Mouse (Mus musculus) lung, embryonic 16.5 days (tissue): Measurements from ENCODE around the gene Arap1. TPM values are rescaled to one million over a fixed set of nuclear protein-coding genes. Genes with fewer than 3 reads are reported as not detected.

ENCODE experiments used
- ATAC-seq: fragments of 200-750 bp; cut with Nextera tagmentation; 2 replicates; pipeline ENCODE4 v1.8.0; 2017; ENCODE audit warnings: low read depth, mild to moderate bottlenecking, moderate library complexity
- H3K27ac ChIP-seq: fragments of 300-500 bp; sonication (generic); 2 replicates; pipeline ENCODE4 v1.5.1; 2014; ENCODE audit warnings: mild to moderate bottlenecking, control low read depth, low read length
- H3K27me3 ChIP-seq: fragments of 300-500 bp; sonication (generic); 2 replicates; pipeline ENCODE4 v1.6.1; 2014; ENCODE audit warnings: low read depth, low read length, mixed read lengths; ENCODE audit not compliant: control insufficient read depth, insufficient read depth
- H3K36me3 ChIP-seq: fragments of 300-500 bp; sonication (generic); 2 replicates; pipeline ENCODE4 v1.6.1; 2014; ENCODE audit warnings: low read length; ENCODE audit not compliant: control insufficient read depth, insufficient read depth
- H3K4me1 ChIP-seq: fragments of 300-500 bp; sonication (generic); replicated peaks from 2 replicates; pipeline ENCODE4 v1.6.1; 2014; ENCODE audit warnings: low read length, mixed read lengths; ENCODE audit not compliant: control insufficient read depth, insufficient read depth
- H3K4me2 ChIP-seq: fragments of 300-500 bp; sonication (generic); 2 replicates; pipeline ENCODE4 v1.6.1; 2014; ENCODE audit warnings: low read depth, low read length, control low read depth
- H3K4me3 ChIP-seq: fragments of 300-500 bp; sonication (generic); 2 replicates; pipeline ENCODE4 v1.5.1; 2014; ENCODE audit warnings: mild to moderate bottlenecking, low read length, control low read depth
- H3K9ac ChIP-seq: fragments of 300-500 bp; sonication (generic); 2 replicates; pipeline ENCODE4 v1.6.1; 2014; ENCODE audit warnings: low read length, control low read depth
- H3K9me3 ChIP-seq: fragments of 300-500 bp; sonication (generic); 2 replicates; pipeline ENCODE4 v1.6.1; 2016; ENCODE audit warnings: low read length; ENCODE audit not compliant: control insufficient read depth
- WGBS: fragments of 180-500 bp; shearing (Covaris S2); extraction: QIAGEN DNeasy Blood & Tissue Kit; methylation state at CpG from one replicate; pipeline ENCODE4 v1.1.7; 2014; 5-methylcytosine and 5-hydroxymethylcytosine counted together
- polyA plus RNA-seq: library from polyadenylated mRNA; unstranded; fragments of >200 nt; fragmentation: Nextera tagmentation; extraction: Ambion mirVana; gene quantifications from 2 replicates; pipeline ENCODE4 v1.2.1, GENCODE M21; 2015

Gene Arap1
- polyA plus RNA-seq, 1 experiment from 2014 or later, result 118 TPM

DNA sequence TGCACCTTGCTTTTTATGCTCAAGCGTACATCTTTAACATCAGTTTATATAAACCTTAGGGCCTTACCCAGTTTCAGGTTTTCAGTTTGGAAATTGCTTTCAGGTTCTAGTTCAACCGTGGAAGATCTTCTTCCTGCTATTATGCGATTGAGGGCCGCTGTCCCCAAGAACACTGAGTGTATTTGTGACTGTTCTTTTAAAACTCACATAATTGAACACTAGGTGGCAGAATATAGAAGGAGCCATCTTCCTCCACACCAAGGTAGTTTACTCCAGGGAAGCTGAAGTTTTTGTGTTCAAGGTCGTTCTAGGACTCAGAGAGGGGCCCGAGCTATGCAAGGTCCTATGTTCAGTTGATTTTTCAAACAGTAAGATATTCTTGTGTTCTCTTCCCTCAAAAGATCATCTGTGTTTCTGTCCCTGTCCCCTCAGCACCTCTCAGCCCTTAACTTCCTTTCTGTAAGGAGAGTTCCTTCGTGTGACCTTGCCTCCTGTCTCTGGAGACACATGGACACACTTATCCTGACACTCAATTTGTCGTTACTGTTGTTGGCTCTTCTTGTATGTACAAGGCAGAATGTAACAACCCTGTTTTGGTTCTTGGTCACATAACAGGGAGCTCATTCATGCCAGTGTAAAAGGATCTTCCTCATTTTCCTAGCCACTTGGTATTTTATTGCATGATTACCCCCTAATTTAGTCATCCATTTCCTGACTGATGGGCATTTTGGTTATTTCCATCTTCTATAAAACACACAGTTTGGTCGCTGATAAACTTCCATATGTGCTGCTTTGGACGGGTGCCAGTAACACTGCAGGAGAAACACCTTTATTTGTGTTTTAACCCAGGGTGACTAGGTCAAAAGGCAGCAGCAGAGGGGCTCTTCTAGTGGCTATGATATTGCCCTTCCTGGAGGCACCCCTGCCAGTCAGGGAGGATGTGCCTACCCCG lies 20.3 kb downstream of the Arap1 start:
- Histone ChIP-seq H3K9me3 (no peaks in the 10 kb centered on the region), H3K4me1 (no peaks in the 10 kb centered on the region; the same call in 1 of the 2 replicates), H3K36me3 (no peaks in the 10 kb centered on the region), H3K9ac (no peak overlapping the region), H3K4me2 (no peak overlapping the region), H3K4me3 (no peak overlapping the region), H3K27ac (no peak overlapping the region), H3K27me3 (no peaks in the 10 kb centered on the region)
- 47% methylated on average over 11 of the region's 11 CpGs for WGBS
- ATAC-seq, result no peak; the same call in 1 of the 2 replicates

DNA sequence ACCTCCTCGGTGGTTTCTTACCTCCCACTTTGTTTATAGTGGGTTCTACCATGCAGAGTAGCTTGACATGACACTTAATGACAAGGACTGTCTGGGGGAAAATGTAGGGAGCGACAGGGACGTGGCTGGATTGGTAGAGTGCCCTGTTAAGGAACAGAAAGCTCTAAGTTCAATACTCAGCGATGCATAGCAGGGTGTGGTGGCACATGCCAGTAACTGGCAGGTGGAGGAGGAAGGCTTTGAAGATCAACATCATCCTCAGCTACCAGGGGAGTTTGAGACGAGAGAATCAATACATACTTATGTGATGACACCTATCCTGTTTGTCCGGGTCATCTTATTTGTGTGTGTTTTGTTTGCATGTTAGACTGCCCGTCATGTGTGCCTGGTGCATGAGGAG lies 21.8 kb downstream of the Arap1 start:
- H3K4me1 ChIP-seq, result no peaks in the 10 kb centered on the region; the same call in 1 of the 2 replicates
- no peak for ATAC-seq
- no peak overlapping the region for H3K27ac ChIP-seq
- H3K36me3 ChIP-seq, result no peaks in the 10 kb centered on the region
- no peaks in the 10 kb centered on the region for H3K9me3 ChIP-seq
- no peak overlapping the region for H3K4me3 ChIP-seq
- H3K9ac ChIP-seq, result no peak overlapping the region
- no peaks in the 10 kb centered on the region for H3K27me3 ChIP-seq
- 68% methylated on average over 7 of the region's 7 CpGs for WGBS
- no peak overlapping the region for H3K4me2 ChIP-seq

DNA sequence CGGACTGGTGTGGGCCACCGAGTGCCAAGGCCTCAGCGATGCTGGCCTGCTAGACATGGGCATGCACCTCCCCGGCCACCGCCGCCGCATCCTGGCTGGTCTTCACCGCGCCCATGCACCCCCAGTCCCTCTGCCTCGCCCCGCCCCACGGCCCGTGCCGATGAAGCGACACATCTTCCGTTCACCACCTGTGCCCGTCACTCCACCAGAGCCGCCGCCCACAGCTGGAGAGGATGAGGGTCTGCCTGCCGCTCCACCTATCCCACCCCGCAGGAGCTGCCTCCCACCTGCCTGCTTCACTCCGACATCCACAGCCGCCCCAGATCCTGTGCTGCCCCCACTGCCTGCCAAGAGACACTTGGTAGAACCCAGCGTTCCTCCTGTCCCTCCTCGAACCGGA lies 25.2 kb downstream of the Arap1 start:
- no peak for ATAC-seq
- no peaks in the 10 kb centered on the region for H3K36me3 ChIP-seq
- WGBS, result 77% methylated on average over 24 of the region's 26 CpGs

DNA sequence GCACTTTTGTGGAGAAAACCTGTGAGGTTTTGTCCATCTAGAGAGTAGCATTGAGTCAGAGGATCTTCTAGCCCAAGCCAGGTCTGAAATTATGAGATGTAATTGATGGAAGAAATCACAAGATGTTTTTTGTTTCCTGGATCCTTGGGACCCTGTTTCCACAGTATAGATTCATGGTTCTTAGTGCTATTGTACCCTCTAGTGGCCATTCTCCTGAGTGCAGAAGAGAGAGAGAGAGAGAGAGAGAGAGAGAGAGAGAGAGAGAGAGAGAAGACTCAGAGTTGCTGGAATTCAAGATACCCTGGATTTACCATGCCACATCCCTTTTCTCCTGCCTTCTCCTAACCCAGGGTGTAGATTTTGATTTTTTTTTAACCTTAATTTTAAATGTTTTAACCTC lies 26.3 kb downstream of the Arap1 start:
- peak; percentile 20; the same call in 1 of the 2 replicates for ATAC-seq
- Histone ChIP-seq H3K4me3 (no peak overlapping the region), H3K27ac (no peak overlapping the region), H3K27me3 (no peaks in the 10 kb centered on the region), H3K36me3 (no peaks in the 10 kb centered on the region), H3K9ac (no peak overlapping the region), H3K4me1 (peaks cover 16% of the 10 kb centered on the region), H3K9me3 (no peaks in the 10 kb centered on the region), H3K4me2 (no peak overlapping the region)

More for the DNA sequence above, 25.2 kb downstream of the Arap1 start:
- no peak overlapping the region for H3K27ac ChIP-seq
- H3K9me3 ChIP-seq, result no peaks in the 10 kb centered on the region
- no peaks in the 10 kb centered on the region for H3K27me3 ChIP-seq
- H3K9ac ChIP-seq, result no peak overlapping the region
- no peak overlapping the region for H3K4me2 ChIP-seq
- H3K4me1 ChIP-seq, result peaks cover 6% of the 10 kb centered on the region
- no peak overlapping the region for H3K4me3 ChIP-seq

DNA sequence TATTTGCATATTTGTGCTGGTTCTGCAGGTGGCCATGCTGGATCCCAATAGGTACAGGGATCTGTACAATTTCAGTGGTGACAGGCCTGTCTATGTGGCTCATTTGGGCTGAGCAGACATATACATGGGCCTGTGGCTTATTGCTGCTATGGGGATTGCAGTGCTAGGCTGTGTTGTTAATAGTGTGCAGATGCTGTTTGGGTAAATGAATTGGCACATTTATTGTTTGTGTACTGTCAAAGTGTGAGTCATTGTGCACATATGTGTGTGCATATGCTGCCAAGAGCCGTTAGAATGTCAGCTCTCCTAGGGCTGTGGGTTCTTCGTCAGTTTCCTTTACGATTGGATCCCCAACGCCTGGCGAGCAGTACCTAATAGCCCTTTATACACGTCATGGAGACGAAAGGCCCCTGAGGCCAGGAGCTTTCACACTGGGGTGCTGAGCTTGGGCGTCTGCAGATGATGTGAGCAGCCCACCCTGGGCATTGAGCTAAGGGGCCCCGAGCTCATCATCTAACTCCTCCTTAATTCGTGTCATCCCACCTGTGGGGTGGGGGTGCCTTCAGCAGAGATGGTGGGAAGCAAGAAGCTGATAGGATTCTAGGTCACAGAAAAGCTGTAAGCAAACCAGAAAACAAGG lies 29.0 kb downstream of the Arap1 start:
- WGBS, result 71% methylated on average over 10 of the region's 10 CpGs
- H3K36me3 ChIP-seq, result no peaks in the 10 kb centered on the region
- H3K4me3 ChIP-seq, result no peak overlapping the region
- ATAC-seq, result no peak
- H3K4me2 ChIP-seq, result no peak overlapping the region
- peak overlapping the region; percentile 82; the same call in 1 of the 2 replicates for H3K27ac ChIP-seq
- no peaks in the 10 kb centered on the region for H3K9me3 ChIP-seq
- H3K4me1 ChIP-seq, result peaks cover 26% of the 10 kb centered on the region
- H3K9ac ChIP-seq, result peak overlapping the region; percentile 78
- no peaks in the 10 kb centered on the region for H3K27me3 ChIP-seq

DNA sequence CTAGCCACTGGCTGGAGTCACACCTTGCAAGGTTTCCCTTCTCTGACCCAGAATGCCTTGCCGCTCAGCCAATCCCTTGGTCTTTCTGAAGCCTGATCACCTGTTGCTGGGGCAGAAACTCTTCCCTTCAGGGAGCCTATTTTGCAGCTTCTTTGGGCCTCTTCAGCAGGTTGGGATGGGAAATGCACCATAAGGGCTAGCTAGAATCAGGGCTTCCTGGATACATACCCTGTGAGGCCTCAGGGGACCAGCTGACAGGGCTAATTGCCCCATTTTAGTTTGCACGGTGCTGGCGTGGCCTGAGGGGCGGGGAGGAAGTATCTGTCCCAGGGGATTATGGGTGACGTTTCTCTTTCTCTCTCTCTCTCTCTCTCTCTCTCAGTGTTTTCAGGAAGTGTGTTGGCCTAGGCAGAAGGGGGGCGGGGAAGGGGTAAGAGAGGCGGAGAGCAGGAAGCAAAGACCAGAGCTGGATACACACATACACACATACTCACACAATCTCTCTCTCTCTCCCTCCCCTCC lies 29.9 kb downstream of the Arap1 start:
- Histone ChIP-seq H3K27me3 (no peaks in the 10 kb centered on the region), H3K36me3 (no peaks in the 10 kb centered on the region), H3K4me3 (peak overlapping the region; percentile 43), H3K9ac (peak overlapping the region; percentile 78), H3K4me2 (peak overlapping the region; percentile 69), H3K27ac (peak overlapping the region; percentile 89), H3K9me3 (no peaks in the 10 kb centered on the region), H3K4me1 (peaks cover 26% of the 10 kb centered on the region)
- ATAC-seq, result peak; percentile 85
- WGBS, result 9% methylated on average over 7 of the region's 7 CpGs

DNA sequence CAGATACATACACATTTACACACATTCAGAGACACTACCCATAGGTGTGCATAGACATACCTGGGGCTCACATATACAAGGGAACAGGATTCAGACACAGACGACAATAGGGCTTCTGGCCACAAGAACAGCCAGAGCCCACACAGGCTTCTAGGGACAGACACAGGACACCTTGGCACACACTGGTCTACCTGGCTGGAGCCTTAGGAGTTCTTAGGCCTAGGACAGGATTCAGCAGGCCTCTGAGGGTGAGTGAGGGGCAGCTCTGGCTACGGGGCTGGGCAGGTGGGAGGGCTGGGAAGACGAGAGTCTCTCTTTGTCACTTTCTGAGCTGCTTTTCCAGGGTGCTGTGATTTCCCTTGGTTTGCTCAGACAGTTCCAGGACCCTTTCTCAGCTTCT lies 30.4 kb downstream of the Arap1 start:
- Histone ChIP-seq H3K4me1 (peaks cover 26% of the 10 kb centered on the region), H3K27me3 (no peaks in the 10 kb centered on the region), H3K36me3 (no peaks in the 10 kb centered on the region), H3K4me2 (peak overlapping the region; percentile 69), H3K27ac (peak overlapping the region; percentile 89), H3K4me3 (peak overlapping the region; percentile 43), H3K9me3 (no peaks in the 10 kb centered on the region), H3K9ac (peak overlapping the region; percentile 78)
- 38% methylated on average over 3 of the region's 3 CpGs for WGBS
- ATAC-seq, result peak; percentile 26

DNA sequence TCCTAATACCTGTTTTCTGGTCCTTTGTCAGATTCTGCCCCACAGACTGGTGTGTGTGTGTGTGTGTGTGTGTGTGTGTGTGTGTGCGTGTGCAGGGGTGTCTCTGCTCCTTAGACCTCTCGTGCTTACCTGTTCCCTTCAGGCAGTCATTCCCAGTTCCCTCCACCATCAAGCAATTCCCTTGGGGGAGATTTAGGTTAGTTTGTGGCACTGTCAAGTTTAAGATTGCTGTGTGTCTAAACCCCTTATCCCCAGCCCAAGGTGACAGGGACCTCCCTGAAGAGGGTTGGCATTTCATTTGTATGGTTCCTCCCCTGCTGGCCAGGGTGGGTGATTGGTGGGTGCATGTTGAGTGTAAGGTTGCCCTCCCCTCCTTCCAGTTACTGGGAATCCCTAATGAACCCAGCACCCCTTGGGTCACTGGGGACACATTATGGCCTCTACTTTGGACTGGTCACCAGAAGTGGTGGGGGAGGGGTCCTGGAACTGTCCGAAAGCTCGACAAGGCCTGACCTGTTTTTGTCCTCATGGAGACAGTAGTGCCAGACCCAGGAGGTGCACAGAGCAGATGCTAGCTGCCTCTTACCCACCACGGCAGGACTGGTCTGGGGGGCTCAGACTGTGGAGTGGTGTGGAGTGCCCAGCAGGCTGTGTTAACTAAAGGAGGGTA lies 31.1 kb downstream of the Arap1 start:
- Histone ChIP-seq H3K36me3 (no peaks in the 10 kb centered on the region), H3K27me3 (no peaks in the 10 kb centered on the region), H3K4me1 (peaks cover 26% of the 10 kb centered on the region), H3K9ac (peak overlapping the region; percentile 78), H3K4me3 (peak overlapping the region; percentile 43), H3K4me2 (peak overlapping the region; percentile 69), H3K27ac (peak overlapping the region; percentile 89), H3K9me3 (no peaks in the 10 kb centered on the region)
- WGBS, result 39% methylated on average over 5 of the region's 5 CpGs
- ATAC-seq, result no peak
